Mouse (Mus musculus): ENCODE results near the gene Tmprss9. TPM values are rescaled to one million over a fixed set of nuclear protein-coding genes. Genes with fewer than 3 reads are reported as not detected.

Tmprss9 gene
- polyA plus RNA-seq, 1 experiment = 0.08 TPM

DNA sequence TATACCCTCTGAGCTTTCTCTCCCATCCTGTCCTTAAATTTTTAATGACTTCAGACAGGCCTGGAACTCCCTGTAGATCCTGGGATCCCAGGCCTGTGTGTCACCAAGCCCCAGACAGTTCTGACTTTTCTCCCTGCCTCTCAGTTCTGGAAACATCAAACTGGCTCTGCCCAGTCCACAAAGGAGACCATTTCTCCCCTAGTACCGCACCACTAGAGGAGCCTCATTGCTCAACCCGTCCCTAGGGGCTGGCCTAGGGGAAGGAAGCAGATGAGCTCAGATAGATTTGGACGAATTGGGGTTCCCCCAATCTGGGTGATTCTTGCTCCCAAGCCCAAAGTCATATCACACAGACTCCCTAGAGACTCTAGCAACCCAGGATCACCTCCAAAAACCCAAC, 63.6 kb downstream of the Tmprss9 start:
- Histone ChIP-seq H3K4me1 (peaks cover 99% of the 10 kb centered on the region), H3K27me3 (replicated peaks) (peaks cover 58% of the 10 kb centered on the region), H3K4me3 (replicated peaks) (peak overlapping the region; percentile 30), H3K36me3 (replicated peaks; ENCODE audit: low read length) (peaks cover 12% of the 10 kb centered on the region), H3K9me3 (no peaks in the 10 kb centered on the region)
- TF ChIP-seq FLI1 (IDR thresholded peaks at IDR 0.05; ENCODE audit: low read length) (no peak), GATA1 (IDR thresholded peaks at IDR 0.05; ENCODE audit: borderline replicate concordance, low read length) (no peak)

DNA sequence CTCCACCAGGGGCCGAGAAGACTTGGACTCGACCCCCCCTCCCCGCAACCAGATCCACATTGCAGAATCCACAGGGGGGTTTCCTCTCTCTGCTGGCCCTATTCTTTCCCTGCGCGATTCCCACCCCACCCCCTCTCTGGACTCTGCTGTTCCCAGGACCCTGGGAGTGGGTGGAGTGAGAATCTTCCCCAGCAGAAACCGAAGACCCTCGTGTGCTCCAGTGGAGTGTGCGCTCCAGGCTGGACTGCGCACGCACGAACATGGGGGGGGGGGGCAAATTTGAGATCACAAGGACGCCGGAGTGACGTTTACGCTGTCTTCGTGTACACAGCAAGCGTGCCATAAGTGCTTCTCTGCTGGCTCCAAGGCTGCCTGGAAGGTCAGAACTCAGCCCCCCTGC, 64.0 kb downstream of the Tmprss9 start:
- Histone ChIP-seq H3K27me3 (replicated peaks) (peaks cover 58% of the 10 kb centered on the region), H3K4me3 (replicated peaks) (peak overlapping the region; percentile 64)

DNA sequence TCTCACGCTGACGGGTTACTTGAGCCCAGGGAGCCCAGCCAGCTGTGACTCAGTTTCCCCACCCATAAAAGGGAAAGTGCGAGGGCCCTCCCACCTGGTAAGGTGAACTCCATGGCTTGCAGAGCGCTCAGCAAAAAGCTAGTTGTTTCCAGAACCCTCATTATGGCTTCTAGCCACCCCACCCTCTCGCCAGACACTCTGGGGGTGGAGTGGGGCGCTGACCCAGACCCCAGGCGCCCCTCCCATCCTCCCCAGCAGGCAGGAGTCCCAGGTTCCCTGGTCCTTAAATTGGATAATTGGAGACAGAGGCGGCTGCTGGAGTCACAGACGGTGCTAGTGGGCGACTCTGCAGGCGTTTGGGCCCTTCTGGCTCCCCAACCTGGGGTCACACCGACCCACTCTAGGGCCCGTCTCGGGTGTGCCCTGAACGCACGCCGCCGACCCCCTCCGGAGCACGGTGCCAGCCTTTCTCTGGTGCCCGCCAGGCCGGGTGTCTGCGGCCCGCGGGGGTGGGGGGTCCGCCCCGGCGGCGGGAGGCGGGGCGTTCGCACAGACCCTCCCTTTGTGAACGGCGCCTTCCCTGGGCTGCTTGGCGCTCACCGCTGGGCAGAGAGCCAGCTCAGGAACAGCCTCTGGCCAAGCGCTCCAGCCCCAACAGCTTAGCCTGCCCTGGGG, 64.6 kb downstream of the Tmprss9 start:
- Histone ChIP-seq H3K4me1 (peaks cover 99% of the 10 kb centered on the region), H3K27me3 (replicated peaks) (peaks cover 56% of the 10 kb centered on the region)

More for the DNA sequence above, 64.0 kb downstream of the Tmprss9 start:
- Histone ChIP-seq H3K4me1 (peaks cover 99% of the 10 kb centered on the region), H3K36me3 (replicated peaks; ENCODE audit: low read length) (peaks cover 11% of the 10 kb centered on the region), H3K9me3 (no peaks in the 10 kb centered on the region)
- TF ChIP-seq GATA1 (IDR thresholded peaks at IDR 0.05; ENCODE audit: borderline replicate concordance, low read length) (no peak), FLI1 (IDR thresholded peaks at IDR 0.05; ENCODE audit: low read length) (no peak)

DNA sequence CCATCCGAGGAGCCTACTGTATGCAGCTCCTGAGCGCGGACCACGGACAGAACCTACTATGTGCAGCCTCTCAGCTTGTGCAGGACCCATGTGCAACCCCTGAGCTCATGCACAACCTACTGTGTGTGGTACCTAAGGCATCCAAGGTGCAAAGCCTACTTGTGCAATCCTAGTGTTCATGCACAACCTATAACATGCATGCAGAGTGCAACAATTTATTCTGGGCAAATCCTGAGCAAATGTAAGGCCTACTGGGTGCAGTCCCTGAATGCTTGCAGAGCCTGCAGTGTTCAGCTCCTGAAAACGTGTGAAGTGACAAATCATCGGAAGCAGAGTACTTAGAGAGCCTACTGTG, 65.1 kb downstream of the Tmprss9 start:
- peaks cover 99% of the 10 kb centered on the region for H3K4me1 ChIP-seq

More for the DNA sequence above, 64.6 kb downstream of the Tmprss9 start:
- H3K9me3 ChIP-seq = no peaks in the 10 kb centered on the region
- H3K36me3 ChIP-seq (replicated peaks; ENCODE audit: low read length) = peaks cover 7% of the 10 kb centered on the region
- no peak for TF ChIP-seq GATA1 (IDR thresholded peaks at IDR 0.05; ENCODE audit: borderline replicate concordance, low read length)
- no peak for TF ChIP-seq FLI1 (IDR thresholded peaks at IDR 0.05; ENCODE audit: low read length)
- peak overlapping the region; percentile 72 for H3K4me3 ChIP-seq (replicated peaks)

DNA sequence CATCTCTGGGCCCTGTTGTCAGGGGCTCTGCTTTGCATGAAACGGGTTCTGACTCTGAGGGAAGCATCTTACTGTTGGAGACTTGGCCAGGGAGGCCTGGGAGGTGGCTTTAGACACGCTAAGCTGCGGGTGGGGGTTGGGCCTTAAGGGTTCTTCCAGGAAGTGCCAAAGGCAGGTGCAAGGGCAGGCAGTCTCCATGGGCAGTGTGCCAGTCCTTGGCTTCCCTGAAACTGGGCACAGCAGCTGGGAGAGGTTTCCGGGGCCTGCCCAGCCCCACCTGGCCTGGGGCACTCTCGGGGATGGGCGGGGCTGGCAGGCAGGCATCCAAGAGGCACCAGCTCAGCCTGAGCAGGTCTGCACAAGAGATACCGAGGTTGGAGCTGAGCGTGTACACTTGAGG, 66.0 kb downstream of the Tmprss9 start:
- Histone ChIP-seq H3K4me1 (peaks cover 99% of the 10 kb centered on the region), H3K9me3 (no peaks in the 10 kb centered on the region), H3K36me3 (replicated peaks; ENCODE audit: low read length) (no peaks in the 10 kb centered on the region), H3K4me3 (replicated peaks) (no peak overlapping the region), H3K27me3 (replicated peaks) (peaks cover 54% of the 10 kb centered on the region)
- no peak for TF ChIP-seq FLI1 (IDR thresholded peaks at IDR 0.05; ENCODE audit: low read length)
- no peak for TF ChIP-seq GATA1 (IDR thresholded peaks at IDR 0.05; ENCODE audit: borderline replicate concordance, low read length)

More for the DNA sequence above, 65.1 kb downstream of the Tmprss9 start:
- TF ChIP-seq FLI1 (IDR thresholded peaks at IDR 0.05; ENCODE audit: low read length) (no peak), GATA1 (IDR thresholded peaks at IDR 0.05; ENCODE audit: borderline replicate concordance, low read length) (no peak)
- Histone ChIP-seq H3K9me3 (no peaks in the 10 kb centered on the region), H3K4me3 (replicated peaks) (peak overlapping the region; percentile 72), H3K36me3 (replicated peaks; ENCODE audit: low read length) (peaks cover 2% of the 10 kb centered on the region), H3K27me3 (replicated peaks) (peaks cover 54% of the 10 kb centered on the region)

DNA sequence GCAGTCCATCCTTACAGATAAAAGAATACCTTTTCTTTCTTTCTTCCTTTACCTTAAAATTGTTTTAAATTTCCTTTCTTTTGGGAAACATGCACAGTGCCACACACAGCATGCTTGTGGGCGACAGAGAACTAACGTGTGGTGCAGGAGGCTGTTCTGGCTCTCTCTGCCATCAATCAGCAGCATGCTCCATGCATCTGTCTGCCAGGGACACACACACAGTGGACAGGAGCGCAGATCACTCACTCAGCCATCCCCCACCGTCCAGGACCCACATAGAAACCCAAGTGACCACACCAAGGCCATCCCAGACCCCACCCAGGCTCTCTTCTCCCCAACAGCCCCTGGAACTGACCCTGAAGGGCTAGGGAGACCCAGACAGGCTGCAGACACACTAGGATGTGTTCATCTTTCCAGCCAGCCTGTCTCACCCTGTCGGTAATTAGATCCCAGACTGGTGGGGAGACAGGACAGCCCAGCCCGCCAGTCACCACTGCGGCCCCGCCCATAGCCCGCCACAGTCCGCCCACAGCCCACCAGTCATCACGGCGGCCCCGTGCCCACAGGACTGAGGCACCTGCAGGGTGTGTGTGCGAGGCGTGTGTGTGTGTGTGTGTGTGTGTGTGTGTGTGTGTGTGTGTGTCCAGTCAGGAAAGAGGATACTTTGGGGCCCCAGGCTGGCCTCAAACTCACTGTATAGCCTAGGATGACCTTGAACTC, 67.3 kb downstream of the Tmprss9 start:
- peaks cover 58% of the 10 kb centered on the region for H3K27me3 ChIP-seq (replicated peaks)
- peak overlapping the region; percentile 89 for H3K4me3 ChIP-seq (replicated peaks)
- TF ChIP-seq FLI1 (IDR thresholded peaks at IDR 0.05; ENCODE audit: low read length) = no peak
- no peak for TF ChIP-seq GATA1 (IDR thresholded peaks at IDR 0.05; ENCODE audit: borderline replicate concordance, low read length)
- no peaks in the 10 kb centered on the region for H3K36me3 ChIP-seq (replicated peaks; ENCODE audit: low read length)
- peaks cover 98% of the 10 kb centered on the region for H3K4me1 ChIP-seq
- H3K9me3 ChIP-seq = no peaks in the 10 kb centered on the region

DNA sequence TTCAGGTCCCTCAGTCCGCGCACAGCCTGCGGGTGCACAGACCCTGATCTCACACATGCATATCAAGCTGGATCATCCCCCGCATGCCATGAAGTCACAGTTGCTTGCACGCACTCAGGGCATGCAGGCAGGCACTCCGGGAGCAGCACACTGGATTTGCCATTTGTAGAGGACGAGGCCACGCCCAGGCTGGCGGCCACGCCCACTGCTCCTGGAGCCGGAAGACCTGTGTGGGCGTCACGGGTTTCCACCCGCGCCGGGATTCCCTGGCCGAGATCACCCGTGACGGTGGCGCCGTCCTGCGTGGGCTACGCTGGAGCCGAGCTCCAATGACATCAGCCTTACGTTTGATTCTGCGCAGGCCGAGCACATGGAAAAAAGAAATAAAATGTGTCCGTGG, 68.0 kb downstream of the Tmprss9 start:
- Histone ChIP-seq H3K27me3 (replicated peaks) (peaks cover 59% of the 10 kb centered on the region), H3K36me3 (replicated peaks; ENCODE audit: low read length) (no peaks in the 10 kb centered on the region), H3K9me3 (no peaks in the 10 kb centered on the region), H3K4me3 (replicated peaks) (peak overlapping the region; percentile 89), H3K4me1 (peaks cover 95% of the 10 kb centered on the region)
- TF ChIP-seq FLI1 (IDR thresholded peaks at IDR 0.05; ENCODE audit: low read length) = no peak
- no peak for TF ChIP-seq GATA1 (IDR thresholded peaks at IDR 0.05; ENCODE audit: borderline replicate concordance, low read length)

DNA sequence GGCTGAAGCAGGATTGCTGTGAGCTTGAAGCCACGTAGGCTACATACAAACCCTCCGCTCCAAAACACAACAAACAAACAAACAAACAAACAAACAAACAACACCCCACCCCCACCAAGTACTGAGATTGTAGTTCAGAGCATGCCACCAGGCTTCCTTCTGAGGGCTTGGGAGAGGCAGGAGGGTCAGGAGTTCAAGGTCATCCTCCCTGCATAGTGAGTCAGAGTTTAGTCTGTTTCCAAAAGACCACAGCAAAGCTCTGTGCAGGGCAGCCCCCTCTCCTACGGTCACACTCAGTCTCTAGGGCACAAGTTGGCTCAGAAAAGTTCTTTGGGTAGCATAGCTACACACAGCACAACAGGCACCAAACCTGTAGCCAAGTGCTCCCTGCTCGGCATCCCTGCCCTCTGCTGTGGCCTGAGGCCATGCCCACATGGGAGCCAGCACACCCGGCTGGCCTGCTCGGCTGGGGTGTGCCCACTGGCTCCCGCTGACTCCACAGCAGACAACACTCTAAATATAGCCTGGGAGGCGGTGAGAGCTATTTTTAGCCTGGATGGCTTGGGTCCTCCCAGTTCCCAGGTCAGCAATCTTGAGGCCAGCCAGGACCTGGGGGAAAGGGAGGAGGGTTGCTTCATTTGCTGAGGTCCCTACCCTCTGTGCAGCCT, 68.8 kb downstream of the Tmprss9 start:
- Histone ChIP-seq H3K4me1 (peaks cover 88% of the 10 kb centered on the region), H3K9me3 (no peaks in the 10 kb centered on the region), H3K36me3 (replicated peaks; ENCODE audit: low read length) (no peaks in the 10 kb centered on the region), H3K4me3 (replicated peaks) (peak overlapping the region; percentile 89), H3K27me3 (replicated peaks) (peaks cover 63% of the 10 kb centered on the region)
- no peak for TF ChIP-seq FLI1 (IDR thresholded peaks at IDR 0.05; ENCODE audit: low read length)
- TF ChIP-seq GATA1 (IDR thresholded peaks at IDR 0.05; ENCODE audit: borderline replicate concordance, low read length) = no peak

DNA sequence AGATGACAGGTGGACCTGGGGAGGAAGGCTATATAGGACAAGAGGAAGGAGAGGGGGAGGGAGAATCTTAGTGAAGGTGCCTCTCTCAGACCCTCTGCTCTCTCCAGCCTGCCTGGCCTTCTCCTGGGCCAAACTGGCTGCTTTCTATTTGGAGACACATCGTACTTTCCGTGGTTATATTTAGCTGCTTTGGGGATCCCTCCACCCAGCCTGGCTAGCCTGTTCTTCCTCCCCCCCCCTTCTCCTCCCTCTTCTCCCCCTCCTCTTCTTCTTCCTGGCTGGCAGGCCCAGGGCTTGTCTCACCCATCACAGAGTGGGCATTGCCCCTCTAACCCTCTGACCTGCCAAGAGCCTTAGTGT, 69.3 kb downstream of the Tmprss9 start:
- no peak for TF ChIP-seq GATA1 (IDR thresholded peaks at IDR 0.05; ENCODE audit: borderline replicate concordance, low read length)
- TF ChIP-seq FLI1 (IDR thresholded peaks at IDR 0.05; ENCODE audit: low read length) = no peak

DNA sequence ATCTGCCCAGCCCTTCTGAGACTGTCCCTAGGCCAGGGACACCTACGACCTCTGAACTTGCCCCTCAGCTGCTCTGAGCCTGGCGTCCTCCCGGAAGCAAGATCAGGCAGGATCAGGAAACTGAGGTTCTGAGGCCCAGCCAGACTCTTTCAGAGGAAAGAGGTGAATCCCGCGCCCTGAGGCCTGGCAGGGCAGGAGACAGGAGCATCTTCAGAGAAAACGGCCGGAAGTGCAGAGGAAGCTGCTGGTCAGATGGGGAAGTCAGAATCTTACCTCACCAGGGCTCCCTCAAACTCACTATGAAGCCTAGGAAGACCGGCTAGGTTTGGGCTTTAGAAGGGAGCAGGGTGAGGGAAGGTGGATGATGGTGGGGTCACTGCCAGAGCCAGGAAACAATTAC, 71.3 kb downstream of the Tmprss9 start:
- no peaks in the 10 kb centered on the region for H3K36me3 ChIP-seq (replicated peaks; ENCODE audit: low read length)
- H3K4me1 ChIP-seq = peaks cover 79% of the 10 kb centered on the region
- H3K9me3 ChIP-seq = no peaks in the 10 kb centered on the region
- TF ChIP-seq GATA1 (IDR thresholded peaks at IDR 0.05; ENCODE audit: borderline replicate concordance, low read length) (no peak), FLI1 (IDR thresholded peaks at IDR 0.05; ENCODE audit: low read length) (no peak)
- H3K4me3 ChIP-seq (replicated peaks) = peak overlapping the region; percentile 4
- H3K27me3 ChIP-seq (replicated peaks) = peaks cover 44% of the 10 kb centered on the region

More for the DNA sequence above, 69.3 kb downstream of the Tmprss9 start:
- Histone ChIP-seq H3K4me3 (replicated peaks) (peak overlapping the region; percentile 89), H3K36me3 (replicated peaks; ENCODE audit: low read length) (no peaks in the 10 kb centered on the region), H3K27me3 (replicated peaks) (peaks cover 60% of the 10 kb centered on the region), H3K4me1 (peaks cover 83% of the 10 kb centered on the region), H3K9me3 (no peaks in the 10 kb centered on the region)

All from megakaryocyte, embryonic 14.5 days (primary cell).